Mouse (Mus musculus) intestine, embryonic 14.5 days (tissue): ENCODE data around the gene Ssh2. TPM values are rescaled to one million over a fixed set of nuclear protein-coding genes. Genes with fewer than 3 reads are reported as not detected.

ENCODE experiments used
- ATAC-seq: fragments of 200-750 bp; cut with Nextera tagmentation; replicated peaks from 2 replicates; pipeline ENCODE4 v1.8.0; 2017; ENCODE audit warnings: low read depth, moderate number of reproducible peaks, moderate TSS enrichment, moderate library complexity; ENCODE audit not compliant: low FRiP score, low TSS enrichment
- DNase-seq: peaks from one replicate; pipeline ENCODE4 v3.0.0-alpha.2; 2018; ENCODE audit warnings: low spot score
- H3K27ac ChIP-seq: fragments of 300-500 bp; sonication (generic); 2 replicates; pipeline ENCODE4 v1.5.1; 2014; ENCODE audit warnings: low read depth, mild to moderate bottlenecking, control low read depth
- H3K27me3 ChIP-seq: fragments of 300-500 bp; sonication (generic); replicated peaks from 2 replicates; pipeline ENCODE4 v1.6.1; 2014; ENCODE audit warnings: low read length, control low read depth; ENCODE audit not compliant: control insufficient read depth, insufficient read depth
- H3K36me3 ChIP-seq: fragments of 300-500 bp; sonication (generic); 2 replicates; pipeline ENCODE4 v1.6.1; 2014; ENCODE audit warnings: low read length, control low read depth; ENCODE audit not compliant: control insufficient read depth, insufficient read depth
- H3K4me1 ChIP-seq: fragments of 300-500 bp; sonication (generic); replicated peaks from 2 replicates; pipeline ENCODE4 v1.6.1; 2014; ENCODE audit warnings: low read length, control low read depth, mixed read lengths; ENCODE audit not compliant: control insufficient read depth, insufficient read depth
- H3K4me2 ChIP-seq: fragments of 300-500 bp; sonication (generic); 2 replicates; pipeline ENCODE4 v1.6.1; 2014; ENCODE audit warnings: low read length
- H3K4me3 ChIP-seq: fragments of 300-500 bp; sonication (generic); 2 replicates; pipeline ENCODE4 v1.5.1; 2014; ENCODE audit warnings: low read depth, low read length, control low read depth, mixed read lengths
- H3K9ac ChIP-seq: fragments of 300-500 bp; sonication (generic); 2 replicates; pipeline ENCODE4 v1.6.1; 2014; ENCODE audit warnings: mild to moderate bottlenecking, low read length
- H3K9me3 ChIP-seq: fragments of 300-500 bp; sonication (generic); 2 replicates; pipeline ENCODE4 v1.6.1; 2016; ENCODE audit warnings: low read length, control low read depth; ENCODE audit not compliant: control insufficient read depth
- WGBS: fragments of 180-500 bp; shearing (Covaris S2); extraction: QIAGEN DNeasy Blood & Tissue Kit; methylation state at CpG from one replicate; pipeline ENCODE4 v1.1.7; 2014; 5-methylcytosine and 5-hydroxymethylcytosine counted together
- polyA plus RNA-seq: library from polyadenylated mRNA; unstranded; fragments of >200 nt; fragmentation: Nextera tagmentation; extraction: Ambion mirVana; gene quantifications from 2 replicates; pipeline ENCODE4 v1.2.1, GENCODE M21; 2014

The Ssh2 gene
- polyA plus RNA-seq, result 9.4 and 10.6 TPM in 2 replicates

GRCm38 (mm10) chr11:77215951-77216760, at the start of gene Ssh2:
Gene Ssh2, plus strand, starts transcription at chr11:77216287.
- peak; percentile 91 for DNase-seq
- H3K4me3 ChIP-seq, result peak within 1 kb of the TSS; percentile 89
- peak within 1 kb of the TSS; percentile 92 for H3K4me2 ChIP-seq
- under 1% methylated on average over 65 of the region's 82 CpGs for WGBS
- peaks cover 6% of the 10 kb centered on the region; the same call in 1 of the 2 replicates for H3K4me1 ChIP-seq
- H3K27me3 ChIP-seq, result no peaks in the 10 kb centered on the region
- no peaks in the 10 kb centered on the region for H3K9me3 ChIP-seq
- ATAC-seq, result peak; percentile 86
- peak within 1 kb of the TSS; percentile 77 for H3K9ac ChIP-seq
- H3K36me3 ChIP-seq, result no peaks in the 10 kb centered on the region
- peak within 1 kb of the TSS; percentile 86 for H3K27ac ChIP-seq

DNA sequence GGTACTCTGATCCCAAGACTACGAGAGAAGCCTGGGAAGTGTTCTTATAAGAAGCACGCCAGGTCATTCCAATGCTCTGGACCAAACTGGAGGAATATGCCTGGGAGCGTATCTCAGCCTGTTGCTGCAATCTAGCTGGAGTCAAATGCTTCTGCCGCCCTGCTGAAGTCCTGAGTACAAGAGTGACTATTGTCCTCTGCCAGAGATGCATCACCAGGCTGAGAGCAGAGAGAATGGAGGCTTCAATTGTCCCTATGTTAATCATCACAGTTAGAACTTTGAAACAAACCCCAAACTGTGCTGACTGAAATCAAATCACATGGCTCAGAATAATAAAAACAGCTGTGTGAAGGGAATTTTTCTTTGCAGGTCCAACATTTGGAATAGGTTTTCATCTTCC, 42.4 kb upstream of the Ssh2 start:
- WGBS, result 68% methylated on average over 4 of the region's 4 CpGs
- ATAC-seq (no peak), DNase-seq (no peak)
- no peak overlapping the region for H3K4me3 ChIP-seq
- H3K9me3 ChIP-seq, result no peaks in the 10 kb centered on the region
- no peak overlapping the region for H3K9ac ChIP-seq
- H3K4me1 ChIP-seq, result peaks cover 6% of the 10 kb centered on the region
- H3K36me3 ChIP-seq, result no peaks in the 10 kb centered on the region
- no peaks in the 10 kb centered on the region for H3K27me3 ChIP-seq
- no peak overlapping the region for H3K27ac ChIP-seq
- no peak overlapping the region for H3K4me2 ChIP-seq

DNA sequence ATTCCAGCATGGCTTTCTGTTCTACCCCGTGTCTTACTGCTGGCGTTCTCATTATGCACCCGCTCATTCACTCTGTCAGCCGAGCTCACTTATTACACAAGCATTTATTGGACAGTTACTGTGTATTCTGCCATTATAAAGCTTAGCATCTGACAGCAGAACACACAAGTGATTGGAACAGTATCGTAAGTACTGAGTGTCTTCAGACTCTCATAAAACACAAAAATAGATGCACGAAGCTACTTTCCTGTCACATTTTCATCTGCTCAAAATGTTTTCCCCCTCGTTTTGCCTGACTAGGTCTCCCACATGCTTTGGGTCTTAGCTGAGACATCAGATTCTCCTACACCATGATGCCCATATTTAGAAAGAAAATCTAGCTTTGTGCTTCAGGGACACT, 41.6 kb upstream of the Ssh2 start:
- H3K4me1 ChIP-seq, result peaks cover 6% of the 10 kb centered on the region
- no peak overlapping the region for H3K27ac ChIP-seq
- H3K4me2 ChIP-seq, result no peak overlapping the region
- no peak overlapping the region for H3K9ac ChIP-seq
- no peak for DNase-seq
- WGBS, result 39% methylated on average over 7 of the region's 7 CpGs
- H3K27me3 ChIP-seq, result no peaks in the 10 kb centered on the region
- ATAC-seq, result no peak
- H3K36me3 ChIP-seq, result no peaks in the 10 kb centered on the region
- no peak overlapping the region for H3K4me3 ChIP-seq
- no peaks in the 10 kb centered on the region for H3K9me3 ChIP-seq

DNA sequence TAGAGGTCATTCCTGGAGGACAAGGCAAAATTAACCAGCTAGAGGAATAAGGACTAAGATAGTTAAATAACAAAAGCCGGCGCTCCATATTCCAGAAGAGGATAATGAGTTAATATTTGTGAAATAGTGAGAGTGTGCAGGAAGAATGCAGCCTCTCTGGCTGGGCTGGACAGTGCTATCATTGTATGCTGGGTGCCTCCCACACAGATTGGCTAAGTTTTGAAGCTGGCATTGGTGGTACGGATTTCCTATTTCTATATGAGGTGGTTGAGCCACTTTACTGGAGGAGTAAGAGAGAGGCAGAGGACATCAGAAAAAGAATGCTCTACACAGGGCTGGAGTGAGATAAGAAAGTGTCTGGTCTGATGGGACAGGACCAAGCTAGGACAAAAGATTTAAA, 36.3 kb upstream of the Ssh2 start:
- 76% methylated on average over 3 of the region's 3 CpGs for WGBS
- no peaks in the 10 kb centered on the region for H3K27me3 ChIP-seq
- no peaks in the 10 kb centered on the region for H3K36me3 ChIP-seq
- no peak overlapping the region for H3K9ac ChIP-seq
- H3K4me3 ChIP-seq, result no peak overlapping the region
- H3K9me3 ChIP-seq, result no peaks in the 10 kb centered on the region
- H3K4me1 ChIP-seq, result 0 out of 2 replicates have a peak, but pooled peaks cover 2% of the 10 kb centered on the region
- ATAC-seq (no peak), DNase-seq (no peak)
- no peak overlapping the region for H3K27ac ChIP-seq
- no peak overlapping the region for H3K4me2 ChIP-seq

DNA sequence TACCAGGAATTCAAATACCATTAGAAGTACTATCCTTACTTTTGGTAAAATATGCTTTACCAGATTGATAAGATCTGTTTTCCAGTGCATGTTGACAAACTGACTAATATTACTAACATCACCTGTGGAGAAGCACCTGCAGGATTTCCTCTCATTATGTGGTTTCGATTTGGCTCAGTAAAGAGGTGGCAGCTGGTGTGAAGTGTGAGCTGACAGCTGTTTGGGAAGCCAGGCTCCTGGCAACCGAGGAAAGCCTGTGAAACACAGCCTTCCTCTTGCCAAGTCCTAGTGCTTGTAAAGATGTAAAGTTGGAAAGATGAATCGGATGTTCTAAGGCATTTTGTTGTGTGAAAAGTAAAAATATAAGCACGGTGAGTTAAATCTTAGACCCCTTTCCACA, 35.2 kb upstream of the Ssh2 start:
- Histone ChIP-seq H3K4me2 (no peak overlapping the region), H3K27ac (peak overlapping the region; percentile 64), H3K4me3 (no peak overlapping the region), H3K36me3 (no peaks in the 10 kb centered on the region), H3K4me1 (0 out of 2 replicates have a peak, but pooled peaks cover 2% of the 10 kb centered on the region), H3K27me3 (no peaks in the 10 kb centered on the region), H3K9ac (no peak overlapping the region), H3K9me3 (no peaks in the 10 kb centered on the region)
- no peak for ATAC-seq
- 48% methylated on average over 4 of the region's 4 CpGs for WGBS
- no peak for DNase-seq

DNA sequence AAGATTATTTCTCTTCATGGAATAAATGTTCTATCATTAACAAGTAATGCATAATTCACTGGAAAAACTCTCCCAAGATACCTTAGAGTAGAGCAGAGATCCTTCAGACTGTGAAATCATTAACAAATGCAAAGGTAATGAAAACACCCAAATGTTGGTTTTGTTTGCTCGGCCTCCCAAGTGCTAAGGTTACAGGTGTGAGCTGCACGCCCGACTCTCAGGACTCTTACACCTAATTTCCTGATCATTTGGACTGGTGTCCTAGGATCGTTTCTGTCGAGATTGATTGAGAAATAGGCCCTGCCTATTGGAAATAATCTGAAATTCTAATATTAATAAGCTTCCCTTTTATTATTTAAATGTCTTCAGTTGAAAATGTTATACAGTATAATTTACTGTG, 34.6 kb upstream of the Ssh2 start:
- Histone ChIP-seq H3K4me1 (0 out of 2 replicates have a peak, but pooled peaks cover 2% of the 10 kb centered on the region), H3K36me3 (no peaks in the 10 kb centered on the region), H3K9ac (no peak overlapping the region), H3K9me3 (no peaks in the 10 kb centered on the region), H3K4me3 (no peak overlapping the region), H3K27me3 (no peaks in the 10 kb centered on the region), H3K27ac (no peak overlapping the region), H3K4me2 (no peak overlapping the region)
- WGBS, result 67% methylated on average over 5 of the region's 5 CpGs
- no peak for ATAC-seq
- no peak for DNase-seq

- no peak overlapping the region for H3K4me3 ChIP-seq
- 0 out of 2 replicates have a peak overlapping the region, but pooled peaks have one; percentile 20 for H3K4me2 ChIP-seq
- H3K36me3 ChIP-seq, result no peaks in the 10 kb centered on the region
- no peak overlapping the region for H3K9ac ChIP-seq
- 0 out of 2 replicates have a peak, but pooled peaks cover 2% of the 10 kb centered on the region for H3K4me1 ChIP-seq
- no peaks in the 10 kb centered on the region for H3K27me3 ChIP-seq
- no peaks in the 10 kb centered on the region for H3K9me3 ChIP-seq
- 47% methylated on average over 2 of the region's 2 CpGs for WGBS
- H3K27ac ChIP-seq, result peak overlapping the region; percentile 70; the same call in 1 of the 2 replicates
- no peak for DNase-seq
- peak; percentile 74 for ATAC-seq
These were observed 34.0 kb upstream of the Ssh2 start for GRCm38 (mm10) chr11:77182041-77182440.

DNA sequence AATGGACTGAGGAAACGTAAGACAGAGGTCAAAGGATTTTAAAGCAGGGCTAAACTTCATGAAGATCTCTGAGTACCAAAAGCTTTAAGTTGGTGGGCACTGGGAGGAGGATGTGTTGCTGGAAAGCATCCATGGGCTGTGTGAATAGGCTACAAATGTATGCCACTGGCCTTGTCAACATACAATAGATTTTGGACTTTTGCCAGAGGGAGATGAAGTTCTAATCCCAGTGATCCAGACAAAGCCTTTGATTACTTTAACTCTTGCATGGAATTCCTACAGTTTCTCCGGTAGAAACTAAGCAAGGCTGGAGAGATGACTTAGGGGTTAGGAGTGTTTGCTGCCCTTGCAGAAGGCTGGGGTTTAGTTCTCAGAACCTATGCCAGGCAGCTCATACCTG, 33.5 kb upstream of the Ssh2 start:
- 11% methylated on average over 2 of the region's 2 CpGs for WGBS
- 0 out of 2 replicates have a peak, but pooled peaks cover 2% of the 10 kb centered on the region for H3K4me1 ChIP-seq
- peak overlapping the region; percentile 70 for H3K27ac ChIP-seq
- ATAC-seq (no peak), DNase-seq (no peak)
- no peaks in the 10 kb centered on the region for H3K36me3 ChIP-seq
- no peaks in the 10 kb centered on the region for H3K9me3 ChIP-seq
- H3K9ac ChIP-seq, result no peak overlapping the region
- H3K4me2 ChIP-seq, result peak overlapping the region; percentile 20; the same call in 1 of the 2 replicates
- H3K4me3 ChIP-seq, result no peak overlapping the region
- H3K27me3 ChIP-seq, result no peaks in the 10 kb centered on the region
